Mouse (Mus musculus) cerebellum, adult 2 months (tissue): Measurements from ENCODE around the gene Ppfia4.

Experiments
- CTCF ChIP-seq: fragments of 200-500 bp; IDR thresholded peaks from 2 replicates; pipeline ENCODE4 v1.5.1; 2011; ENCODE audit warnings: low read depth, mild to moderate bottlenecking, control low read depth, low read length, moderate library complexity, borderline replicate concordance; ENCODE audit not compliant: insufficient read depth
- POLR2A ChIP-seq: fragments of 200-500 bp; IDR thresholded peaks from 2 replicates; pipeline ENCODE4 v1.6.1; 2011; ENCODE audit warnings: low read length, control low read depth, borderline replicate concordance; ENCODE audit not compliant: insufficient read depth

DNA sequence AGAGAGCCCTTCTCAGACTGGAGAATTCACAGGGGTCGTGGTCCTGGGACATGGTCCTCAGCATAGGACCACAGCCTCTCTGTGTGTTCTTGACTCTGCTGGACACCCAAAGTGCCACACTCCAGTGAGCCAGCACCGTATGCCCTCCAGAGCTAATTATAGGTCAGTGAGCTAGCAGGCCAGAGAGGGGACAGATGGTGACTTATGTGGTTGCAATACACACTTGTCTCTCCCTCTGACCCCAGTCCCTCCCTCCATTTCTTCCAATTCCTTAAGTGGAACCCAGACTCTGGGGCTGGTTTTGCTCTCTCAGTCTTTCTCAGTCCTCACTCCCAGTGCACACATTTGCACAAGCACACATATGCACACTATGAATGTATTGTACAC, 9.5 kb upstream of the Ppfia4 start:
- TF ChIP-seq CTCF (no peak), POLR2A (peak; percentile 48; the same call in 1 of the 2 replicates)
